Mouse (Mus musculus) megakaryocyte, embryonic 14.5 days (primary cell): Measurements from ENCODE around the gene Auh.

Experiments
- FLI1 ChIP-seq: IDR thresholded peaks from 2 replicates; pipeline ENCODE4 v1.6.1; 2012; ENCODE audit warnings: low read length, inconsistent platforms, mixed read lengths
- GATA1 ChIP-seq: IDR thresholded peaks from 3 replicates; pipeline ENCODE4 v1.6.1; 2012; ENCODE audit warnings: mixed read lengths, low read length, inconsistent platforms, borderline replicate concordance

DNA sequence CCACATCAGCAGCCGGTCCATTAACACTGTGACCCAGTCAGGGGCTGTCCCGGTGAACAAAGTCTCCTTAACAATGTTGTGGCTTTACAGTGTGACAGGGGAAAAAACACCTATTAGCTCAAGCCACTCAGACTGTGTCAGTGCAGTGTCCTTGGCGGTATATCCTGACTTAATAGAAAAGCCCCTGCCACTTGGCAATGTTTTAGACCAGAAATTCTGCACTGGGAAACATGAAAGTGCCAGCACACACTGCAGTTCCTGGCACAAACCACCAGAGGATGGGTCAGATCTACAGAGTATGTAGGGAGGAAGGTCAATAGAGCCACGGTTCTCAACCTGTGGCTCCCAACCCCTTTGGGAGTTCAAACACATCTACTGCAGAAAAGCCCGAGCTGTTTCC is 138.6 kb downstream of the Auh start:
- TF ChIP-seq GATA1 (no peak), FLI1 (no peak)
